Mouse (Mus musculus): ENCODE results near the gene Olfr672. TPM values are rescaled to one million over a fixed set of nuclear protein-coding genes. Genes with fewer than 3 reads are reported as not detected.

The Olfr672 gene
- polyA plus RNA-seq, 1 experiment, result not detected

Other genes with a start within 250 kb of the Olfr672 start
- not detected in 2 replicates for gene Usp17le, start 224.6 kb downstream of the Olfr672 start, polyA plus RNA-seq (2012; rRNA removed)
- gene Usp17lb, start 159.4 kb downstream of the Olfr672 start, polyA plus RNA-seq (2012; rRNA removed), result not detected in 2 replicates
- gene Usp17la, start 145.0 kb downstream of the Olfr672 start, polyA plus RNA-seq (2012; rRNA removed), result not detected in 2 replicates
- not detected in 2 replicates for gene Olfr665, start 124.0 kb downstream of the Olfr672 start, polyA plus RNA-seq (2012; rRNA removed)
- gene Olfr666, start 106.1 kb downstream of the Olfr672 start, polyA plus RNA-seq (2012; rRNA removed), result not detected in 2 replicates
- gene Olfr667, start 80.5 kb downstream of the Olfr672 start, polyA plus RNA-seq (2012; rRNA removed), result not detected in 2 replicates
- gene Olfr668, start 74.0 kb downstream of the Olfr672 start, polyA plus RNA-seq (2012; rRNA removed), result not detected in 2 replicates
- gene Olfr669, start 67.8 kb downstream of the Olfr672 start, polyA plus RNA-seq (2012; rRNA removed), result not detected in 2 replicates
- not detected in 2 replicates for gene Olfr670, start 39.4 kb downstream of the Olfr672 start, polyA plus RNA-seq (2012; rRNA removed)
- gene Olfr671, start 22.9 kb downstream of the Olfr672 start, polyA plus RNA-seq (2012; rRNA removed), result not detected in 2 replicates
- gene Olfr675, start 26.4 kb upstream of the Olfr672 start, polyA plus RNA-seq (2012; rRNA removed), result not detected in 2 replicates
- gene Olfr676, start 30.7 kb upstream of the Olfr672 start, polyA plus RNA-seq (2012; rRNA removed), result not detected in 2 replicates
- gene Olfr677, start 49.3 kb upstream of the Olfr672 start, polyA plus RNA-seq (2012; rRNA removed), result not detected in 2 replicates
- gene Olfr678, start 62.4 kb upstream of the Olfr672 start, polyA plus RNA-seq (2012; rRNA removed), result not detected in 2 replicates
- gene Olfr679, start 79.2 kb upstream of the Olfr672 start, polyA plus RNA-seq (2012; rRNA removed), result not detected in 2 replicates
- gene Olfr680-ps1, start 90.8 kb upstream of the Olfr672 start, polyA plus RNA-seq (2012; rRNA removed), result not detected in 2 replicates
- not detected in 2 replicates for gene Olfr681, start 114.8 kb upstream of the Olfr672 start, polyA plus RNA-seq (2012; rRNA removed)
- not detected in 2 replicates for gene Olfr683, start 145.0 kb upstream of the Olfr672 start, polyA plus RNA-seq (2012; rRNA removed)
- gene Olfr684, start 161.6 kb upstream of the Olfr672 start, polyA plus RNA-seq (2012; rRNA removed), result not detected in 2 replicates
- not detected in 2 replicates for gene Olfr685, start 184.0 kb upstream of the Olfr672 start, polyA plus RNA-seq (2012; rRNA removed)
- not detected in 2 replicates for gene Olfr686, start 205.5 kb upstream of the Olfr672 start, polyA plus RNA-seq (2012; rRNA removed)